Mouse (Mus musculus) C2C12 (cell line): ENCODE results near the gene Nap1l4. TPM values are rescaled to one million over a fixed set of nuclear protein-coding genes. Genes with fewer than 3 reads are reported as not detected.

Experiments
- H3K27me3 ChIP-seq: one replicate; pipeline ENCODE4 v1.6.1; 2011; ENCODE audit not compliant: control insufficient read depth, insufficient read depth, insufficient read length
- H3K36me3 ChIP-seq: one replicate; pipeline ENCODE4 v1.6.1; 2011; ENCODE audit not compliant: control insufficient read depth, insufficient read depth
- H3K4me3 ChIP-seq: one replicate; pipeline ENCODE4 v1.5.1; 2011; ENCODE audit warnings: mild to moderate bottlenecking, control low read depth; ENCODE audit not compliant: poor library complexity, insufficient read depth, severe bottlenecking
- H3K79me2 ChIP-seq: one replicate; pipeline ENCODE4 v1.6.1; 2011; ENCODE audit not compliant: control insufficient read depth, insufficient read depth
- H3K79me3 ChIP-seq: one replicate; pipeline ENCODE4 v1.6.1; 2011; ENCODE audit warnings: low read depth, control low read depth
- H3ac ChIP-seq: one replicate; pipeline ENCODE3; 2011; ENCODE audit warnings: low read depth; ENCODE audit not compliant: control insufficient read depth, insufficient read length
- CEBPB ChIP-seq: IDR thresholded peaks from one replicate; pipeline ENCODE4 v1.6.1; 2011; ENCODE audit warnings: low read depth, mild to moderate bottlenecking, control low read depth, moderate library complexity
- CTCF ChIP-seq: IDR thresholded peaks from one replicate; pipeline ENCODE4 v1.5.1; 2011; ENCODE audit not compliant: control insufficient read depth, insufficient read depth, insufficient read length
- FOSL1 ChIP-seq: IDR thresholded peaks from one replicate; pipeline ENCODE4 v1.8.0; 2011; ENCODE audit warnings: mild to moderate bottlenecking, low read length; ENCODE audit not compliant: poor library complexity, insufficient read depth, severe bottlenecking
- MAX ChIP-seq: IDR thresholded peaks from one replicate; pipeline ENCODE4 v1.6.1; 2011; ENCODE audit warnings: mild to moderate bottlenecking, control low read depth
- MYOD1 ChIP-seq: IDR thresholded peaks from one replicate; pipeline ENCODE4 v1.6.1; 2011; ENCODE audit warnings: low read depth; ENCODE audit not compliant: control insufficient read depth, insufficient read length
- MYOG ChIP-seq: IDR thresholded peaks from one replicate; pipeline ENCODE4 v1.6.1; 2011; ENCODE audit not compliant: control insufficient read depth, insufficient read length; ENCODE audit errors: extremely low read depth
- USF1 ChIP-seq: IDR thresholded peaks from one replicate; pipeline ENCODE4 v1.6.1; 2011; ENCODE audit warnings: low read depth, mild to moderate bottlenecking, control low read depth, moderate library complexity
- microRNA-seq: library from miRNA; unstranded; fragments of <30 nt; microRNA quantifications from one replicate; pipeline ENCODE4, GENCODE M21; 2019; ENCODE audit warnings: borderline microRNAs expressed
- polyA plus RNA-seq: library from polyadenylated mRNA; unstranded; fragments of >200 nt; fragmentation: generic; extraction: Trizol; gene quantifications from one replicate; pipeline ENCODE4 v1.2.1, GENCODE M21; 2012; ENCODE audit warnings: missing spikeins

The Nap1l4 gene
- polyA plus RNA-seq, 1 experiment = 112 TPM

DNA sequence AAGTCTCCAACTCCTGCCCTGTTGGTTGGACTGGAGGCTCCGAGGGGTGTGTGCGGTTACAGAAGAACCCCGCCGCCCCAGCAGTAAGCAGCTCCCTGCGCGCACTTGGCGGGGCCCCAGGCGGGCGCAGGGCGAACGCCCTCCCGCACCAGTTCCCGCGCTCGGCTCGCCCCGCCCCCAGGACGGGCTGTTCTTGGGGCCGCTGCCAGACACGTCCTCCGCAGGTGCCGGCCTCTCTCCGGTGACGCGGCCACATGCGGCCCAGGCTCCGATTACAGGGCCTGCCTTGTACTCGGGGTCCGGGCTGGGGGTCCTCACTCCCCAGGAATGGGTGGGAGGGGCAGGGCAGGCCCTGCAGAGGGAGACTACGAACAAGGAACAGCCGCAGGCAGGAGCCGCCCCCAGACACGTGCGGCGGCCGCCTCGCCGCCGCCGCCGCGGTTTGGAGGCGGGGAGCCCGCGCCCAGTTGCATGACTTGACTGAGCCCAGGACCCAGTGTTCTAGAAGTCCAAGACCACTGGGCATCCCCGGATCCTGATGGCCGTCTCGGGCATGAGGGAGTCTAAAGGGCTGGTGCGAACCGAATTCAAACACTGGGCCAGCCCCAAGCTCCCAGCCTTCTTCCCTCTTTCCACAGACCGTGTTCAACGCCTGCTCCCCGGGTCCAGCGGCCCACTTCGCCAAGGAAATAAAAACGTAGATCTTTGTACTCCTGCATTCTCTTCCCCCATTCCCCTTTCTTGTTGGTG, 83.9 kb downstream of the Nap1l4 start:
- no peaks in the 10 kb centered on the region for H3K36me3 ChIP-seq
- peaks cover 8% of the 10 kb centered on the region for H3K27me3 ChIP-seq
- no peak overlapping the region for H3K4me3 ChIP-seq
- H3K79me3 ChIP-seq = no peaks in the 10 kb centered on the region
- no peaks in the 10 kb centered on the region for H3K79me2 ChIP-seq
- no peak overlapping the region for H3ac ChIP-seq
- TF ChIP-seq MYOD1 (no peak), MAX (no peak), CTCF (no peak), USF1 (no peak), MYOG (no peak), FOSL1 (no peak), CEBPB (no peak)

DNA sequence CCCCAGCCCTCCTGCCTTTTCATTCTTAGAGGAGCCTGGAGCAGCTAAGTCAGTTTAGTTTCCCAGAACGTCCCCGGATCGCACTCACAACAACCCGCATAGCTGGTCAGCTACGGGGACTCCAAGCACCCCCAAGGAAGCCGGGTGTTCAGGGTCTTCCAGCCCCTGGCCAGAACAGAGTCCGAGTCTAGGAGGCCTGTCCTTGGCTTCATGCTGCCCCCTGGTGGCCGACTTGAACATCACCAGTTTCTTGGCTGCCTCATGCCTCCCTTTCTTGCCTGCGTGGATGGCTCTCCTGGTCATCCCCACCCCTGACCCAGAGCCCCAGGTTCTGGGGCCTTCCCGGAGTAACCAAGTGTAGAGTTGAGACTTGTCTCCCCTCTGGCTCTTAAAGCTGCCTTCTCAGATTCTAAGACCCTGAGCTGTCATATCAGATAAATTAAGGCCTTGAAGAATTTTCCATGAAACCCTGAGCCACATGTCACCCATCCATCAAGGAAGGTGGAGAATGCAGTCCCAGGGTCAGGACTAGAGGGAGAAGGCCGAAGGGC, 85.0 kb downstream of the Nap1l4 start:
- Histone ChIP-seq H3K36me3 (no peaks in the 10 kb centered on the region), H3K79me3 (no peaks in the 10 kb centered on the region), H3K79me2 (no peaks in the 10 kb centered on the region), H3K4me3 (no peak overlapping the region), H3K27me3 (peaks cover 19% of the 10 kb centered on the region), H3ac (no peak overlapping the region)
- TF ChIP-seq CTCF = peak; percentile 70
- TF ChIP-seq MAX = no peak
- TF ChIP-seq MYOD1 = no peak

Small RNA genes within 50 kb of the gene (microRNA-seq; reads per million reads assigned to microRNA genes)
- 2.6 reads per million, percentile 43 among the genes with 10 or more reads in this experiment for gene Mir7064

Other genes with a start within 250 kb of the Nap1l4 start
- 2.3 TPM for gene Cdkn1c, start 88.1 kb downstream of the Nap1l4 start, polyA plus RNA-seq
- gene Slc22a18, start 75.4 kb downstream of the Nap1l4 start, polyA plus RNA-seq = not detected
- 0.14 TPM for gene Phlda2, start 46.0 kb downstream of the Nap1l4 start, polyA plus RNA-seq
- 137 TPM for gene Cars, start 51.0 kb upstream of the Nap1l4 start, polyA plus RNA-seq
- gene Tnfrsf26, start 79.6 kb upstream of the Nap1l4 start, polyA plus RNA-seq = 0.04 TPM
- gene Tnfrsf22, start 100.6 kb upstream of the Nap1l4 start, polyA plus RNA-seq = 12.2 TPM
- 16.7 TPM for gene Tnfrsf23, start 136.8 kb upstream of the Nap1l4 start, polyA plus RNA-seq
- 41.1 TPM for gene Osbpl5, start 207.9 kb upstream of the Nap1l4 start, polyA plus RNA-seq
- gene Mrgprg, start 217.9 kb upstream of the Nap1l4 start, polyA plus RNA-seq = not detected
- 2.9 TPM for gene Mrgpre, start 235.4 kb upstream of the Nap1l4 start, polyA plus RNA-seq